Mouse (Mus musculus): Measurements from ENCODE around the gene Pigk.

Pigk gene

GRCm38 (mm10) chr3:152855006-152855614, 141.2 kb downstream of the Pigk start:
- no peak for DNase-seq

GRCm38 (mm10) chr3:152856095-152856494, 142.2 kb downstream of the Pigk start:
- no peak for DNase-seq

- no peak for DNase-seq
Observed at GRCm38 (mm10) chr3:152861450-152861849, 147.6 kb downstream of the Pigk start.

GRCm38 (mm10) chr3:152861978-152862377, 148.1 kb downstream of the Pigk start:
- no peak for DNase-seq

GRCm38 (mm10) chr3:152866035-152866965, 152.4 kb downstream of the Pigk start:
- DNase-seq: no peak

GRCm38 (mm10) chr3:152867654-152868525, 154.0 kb downstream of the Pigk start:
- DNase-seq: no peak

- no peak for DNase-seq
Observed at GRCm38 (mm10) chr3:152872054-152872453, 158.2 kb downstream of the Pigk start.

- no peak for DNase-seq
Observed at GRCm38 (mm10) chr3:152872596-152872995, 158.7 kb downstream of the Pigk start.

GRCm38 (mm10) chr3:152874431-152875355, 160.8 kb downstream of the Pigk start:
- no peak for DNase-seq

- DNase-seq: no peak
Observed at GRCm38 (mm10) chr3:152875723-152876290, 161.9 kb downstream of the Pigk start.

- DNase-seq: no peak
Observed at GRCm38 (mm10) chr3:152880121-152880835, 166.4 kb downstream of the Pigk start.

- DNase-seq: no peak
Observed at GRCm38 (mm10) chr3:152881706-152882105, 167.8 kb downstream of the Pigk start.

GRCm38 (mm10) chr3:152883556-152883955, 169.7 kb downstream of the Pigk start:
- no peak for DNase-seq

- DNase-seq: no peak
Observed at GRCm38 (mm10) chr3:152886749-152887148, 172.8 kb downstream of the Pigk start.

GRCm38 (mm10) chr3:152888116-152888515, 174.2 kb downstream of the Pigk start:
- DNase-seq: no peak

GRCm38 (mm10) chr3:152894935-152895334, 181.0 kb downstream of the Pigk start:
- no peak for DNase-seq

GRCm38 (mm10) chr3:152896111-152896510, 182.2 kb downstream of the Pigk start:
- no peak for DNase-seq

- no peak for DNase-seq
Observed at GRCm38 (mm10) chr3:152897196-152897595, 183.3 kb downstream of the Pigk start.

- DNase-seq: no peak
Observed at GRCm38 (mm10) chr3:152898906-152899305, 185.0 kb downstream of the Pigk start.

GRCm38 (mm10) chr3:152905026-152905425, 191.1 kb downstream of the Pigk start:
- no peak for DNase-seq

- no peak for DNase-seq
Observed at GRCm38 (mm10) chr3:152905800-152906199, 191.9 kb downstream of the Pigk start.
